Mouse (Mus musculus) monocyte, adult 5-6 weeks (primary cell): Measurements from ENCODE around the gene Lpin3. TPM values are rescaled to one million over a fixed set of nuclear protein-coding genes. Genes with fewer than 3 reads are reported as not detected.

ENCODE experiments used
- ATAC-seq: fragments of 153-309, 156-312 bp; replicated peaks from 2 replicates; pipeline ENCODE4 v1.8.0; 2017; ENCODE audit warnings: mild to moderate bottlenecking; ENCODE audit not compliant: low TSS enrichment, insufficient number of reproducible peaks, severe bottlenecking, poor library complexity, low FRiP score
- total RNA-seq: library from RNA; stranded (forward); fragments of 200-1000, 200-491, 200-594 nt; gene quantifications from 3 replicates; pipeline ENCODE4 v1.2.3, GENCODE M21; 2017

Lpin3 gene
- total RNA-seq = not detected in 3 replicates

- ATAC-seq = no peak
Observed at GRCm38 (mm10) chr2:160880453-160881195, at the start of gene Lpin3. Lpin3 (plus strand) TSS chr2:160880670.

- ATAC-seq = no peak
Observed at GRCm38 (mm10) chr2:160840838-160841237, 39.6 kb upstream of the Lpin3 start.

- no peak for ATAC-seq
Observed at GRCm38 (mm10) chr2:160847664-160848063, 32.8 kb upstream of the Lpin3 start.

GRCm38 (mm10) chr2:160848186-160848585 lies 32.3 kb upstream of the Lpin3 start:
- ATAC-seq = no peak

- ATAC-seq = no peak
Observed at GRCm38 (mm10) chr2:160849617-160850240, 30.7 kb upstream of the Lpin3 start.

- ATAC-seq = no peak
Observed at GRCm38 (mm10) chr2:160850360-160850759, 30.1 kb upstream of the Lpin3 start.

GRCm38 (mm10) chr2:160854687-160855086 lies 25.8 kb upstream of the Lpin3 start:
- ATAC-seq = no peak

- ATAC-seq = no peak
Observed at GRCm38 (mm10) chr2:160856359-160857102, 23.9 kb upstream of the Lpin3 start.

- no peak for ATAC-seq
Observed at GRCm38 (mm10) chr2:160860363-160860762, 20.1 kb upstream of the Lpin3 start.

- peak; percentile 66 for ATAC-seq
Observed at GRCm38 (mm10) chr2:160864112-160864511, 16.4 kb upstream of the Lpin3 start.

- ATAC-seq = no peak
Observed at GRCm38 (mm10) chr2:160865266-160865665, 15.2 kb upstream of the Lpin3 start.

- no peak for ATAC-seq
Observed at GRCm38 (mm10) chr2:160869446-160869845, 11.0 kb upstream of the Lpin3 start.

- ATAC-seq = no peak
Observed at GRCm38 (mm10) chr2:160871310-160871709, 9.2 kb upstream of the Lpin3 start.

GRCm38 (mm10) chr2:160872395-160872794 lies 8.1 kb upstream of the Lpin3 start:
- no peak for ATAC-seq

GRCm38 (mm10) chr2:160872890-160873382 lies 7.5 kb upstream of the Lpin3 start, which contains the start of gene Zhx3:
Zhx3 (minus strand) TSS chr2:160872998.
- ATAC-seq = peak; percentile 62; the same call in 1 of the 2 replicates

GRCm38 (mm10) chr2:160874231-160874877 lies 6.1 kb upstream of the Lpin3 start:
- no peak for ATAC-seq

- no peak for ATAC-seq
Observed at GRCm38 (mm10) chr2:160876115-160876514, 4.4 kb upstream of the Lpin3 start.

GRCm38 (mm10) chr2:160881462-160882101 lies 1.1 kb downstream of the Lpin3 start:
- ATAC-seq = no peak
